Mouse (Mus musculus): Measurements from ENCODE around the gene Rab12.

- TF ChIP-seq ZC3H11A (IDR thresholded peaks at IDR 0.05; ENCODE audit: borderline replicate concordance, low read depth, low read length), result no peak
- TF ChIP-seq MAFK (IDR thresholded peaks at IDR 0.05; ENCODE audit: insufficient read depth, low read depth, low read length), result no peak
These were observed 38.2 kb downstream of the Rab12 start for GRCm38 (mm10) chr17:66481295-66481694.
